Mouse (Mus musculus) cerebellum, adult 8-10 months (tissue): ENCODE data around the gene Ceacam11.
"Not testable (repeated sequence)": the region's sequence is repeated elsewhere in the genome, so short reads cannot be mapped to it uniquely, and the experiment has no call there.

Experiments
- DNase-seq: peaks from one replicate; pipeline ENCODE4 v3.0.0; 2022

Ceacam11 gene

GRCm38 (mm10) chr7:17971824-17972223 is at the start of gene Ceacam11:
Gene Ceacam11, plus strand, starts transcription at chr7:17972124.
- no peak for DNase-seq

DNA sequence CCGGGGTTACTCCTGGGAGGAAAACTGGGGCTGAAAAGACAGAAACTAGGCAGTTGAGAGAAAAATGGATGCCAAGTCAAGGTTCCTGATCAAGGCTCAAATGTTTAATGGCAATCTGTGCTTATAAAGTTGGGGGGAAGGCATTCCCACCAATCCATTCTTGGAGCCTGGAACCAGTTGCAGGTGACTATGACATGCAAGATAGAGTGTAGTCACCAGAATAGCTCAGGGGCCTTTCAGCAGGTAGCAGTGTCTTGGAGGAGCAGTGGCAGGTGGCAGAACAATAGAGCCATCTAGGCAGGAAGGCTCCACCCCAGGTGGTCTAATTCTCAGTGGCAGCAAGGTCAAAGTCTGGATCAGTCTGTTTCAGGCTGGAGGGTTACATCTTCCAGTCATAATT is 29.2 kb downstream of the Ceacam11 start:
- DNase-seq: not testable (repeated sequence)

DNA sequence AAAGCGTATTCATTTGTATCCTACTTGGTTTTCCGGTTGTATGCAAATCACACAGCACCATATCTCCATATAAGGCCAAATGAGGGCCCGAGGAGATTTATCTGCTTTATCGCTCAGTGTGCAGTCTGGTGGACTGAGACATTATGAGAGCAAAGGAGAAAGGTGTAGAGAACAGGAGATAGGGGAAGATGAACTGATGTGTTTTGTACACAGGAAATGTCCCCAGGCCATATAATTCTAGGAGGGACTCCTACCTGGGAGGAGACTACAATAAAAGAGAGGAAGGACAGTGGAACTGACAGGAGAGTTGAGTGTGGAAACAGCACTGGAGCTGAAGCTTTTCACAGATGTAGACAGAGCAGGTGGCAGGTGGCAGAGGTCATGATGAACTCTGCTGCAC is 37.7 kb downstream of the Ceacam11 start, which contains the start of gene Ceacam13:
Gene Ceacam13, plus strand, starts transcription at position 301 of the 400 bp plus-strand sequence.
- DNase-seq: no peak
